Mouse (Mus musculus) cerebellum, adult 9-10 months (tissue): ENCODE data around the gene Slc41a3.

Experiments used
- DNase-seq: peaks from one replicate; pipeline ENCODE4 v3.0.0; 2022

Gene Slc41a3

GRCm38 (mm10) chr6:90604533-90605297, at the start of gene Slc41a3:
Slc41a3 (plus strand) TSS chr6:90604725.
- peak; percentile 93 for DNase-seq

GRCm38 (mm10) chr6:90556534-90557058, 47.9 kb upstream of the Slc41a3 start:
- DNase-seq, result no peak

DNA sequence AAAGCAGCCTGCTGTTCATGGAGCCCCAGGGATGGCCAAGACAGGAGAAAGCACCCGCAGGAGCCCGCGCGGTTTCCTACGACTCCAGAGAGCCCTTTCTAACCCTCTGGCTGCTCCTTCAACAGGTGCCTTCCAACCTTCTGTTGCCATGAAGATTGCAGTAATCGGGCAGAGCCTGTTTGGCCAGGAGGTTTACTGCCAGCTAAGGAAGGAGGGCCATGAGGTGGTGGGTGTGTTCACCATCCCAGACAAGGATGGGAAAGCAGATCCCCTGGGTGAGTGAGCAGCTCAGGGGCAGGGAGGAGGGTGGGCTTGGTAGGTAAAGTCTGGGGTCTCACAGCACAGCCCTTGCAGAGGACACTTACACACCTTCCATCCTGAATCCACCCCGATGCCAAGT, 47.4 kb upstream of the Slc41a3 start:
- DNase-seq, result no peak

- no peak for DNase-seq
Observed at GRCm38 (mm10) chr6:90557829-90558693, 46.5 kb upstream of the Slc41a3 start.

DNA sequence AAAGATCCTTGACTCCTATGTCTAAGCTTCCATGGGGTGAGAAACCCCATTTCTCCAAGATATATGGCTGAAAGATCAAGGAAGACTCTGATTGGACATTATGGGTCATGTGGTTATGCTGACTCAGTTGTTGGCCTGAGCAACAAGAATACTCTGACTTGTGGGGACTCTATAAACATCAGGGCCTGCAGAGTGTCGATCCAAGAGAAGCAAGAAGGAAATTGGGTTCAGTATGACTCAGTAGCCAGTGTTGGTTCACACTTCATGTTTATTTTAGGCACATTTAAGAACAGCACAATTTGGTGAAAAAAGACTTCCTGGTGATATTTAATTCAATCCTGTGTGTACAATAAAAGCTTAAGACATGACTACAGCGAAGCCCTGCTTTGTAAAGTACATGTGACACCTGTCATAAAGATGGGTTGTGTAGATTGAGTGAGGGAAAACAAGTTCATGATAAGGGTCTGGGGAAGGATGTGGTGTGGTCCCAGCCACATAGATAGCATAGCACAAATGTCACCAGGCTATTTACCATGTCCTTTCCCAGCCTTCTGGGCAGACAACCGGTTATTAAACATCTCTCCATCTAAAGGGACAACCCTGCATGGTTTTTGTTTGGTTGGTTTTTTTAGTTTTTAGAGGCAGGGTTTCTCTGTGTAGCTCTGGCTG, 44.0 kb upstream of the Slc41a3 start:
- DNase-seq, result no peak

DNA sequence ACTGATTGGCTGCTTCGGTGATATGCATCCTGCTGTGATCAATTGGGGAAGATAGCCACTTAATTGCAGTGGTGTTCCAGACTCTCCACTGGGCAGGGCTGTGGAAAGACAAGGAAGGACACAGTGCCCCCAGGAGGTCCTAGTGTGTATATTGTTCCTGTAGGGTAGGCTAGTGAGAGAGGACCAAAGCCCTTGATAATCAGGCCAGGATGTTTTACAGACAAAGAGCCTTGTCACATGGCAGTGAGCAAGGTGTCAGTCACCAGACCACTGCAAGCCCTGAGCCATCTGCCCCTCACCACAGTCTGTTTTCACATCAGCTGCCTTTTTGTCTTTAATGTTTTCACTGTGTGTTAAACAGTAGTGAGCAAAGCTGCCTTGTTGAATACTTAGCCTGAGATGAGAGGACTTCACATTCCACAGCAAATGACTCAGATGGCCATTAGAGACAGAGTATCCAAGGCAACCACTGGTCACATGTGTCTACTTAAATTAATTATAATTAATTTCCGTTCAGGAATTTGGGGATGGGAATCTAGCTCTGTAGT, 43.2 kb upstream of the Slc41a3 start:
- DNase-seq, result no peak

GRCm38 (mm10) chr6:90564240-90564639, 40.3 kb upstream of the Slc41a3 start:
- no peak for DNase-seq

GRCm38 (mm10) chr6:90565357-90566215, 38.9 kb upstream of the Slc41a3 start:
- no peak for DNase-seq

GRCm38 (mm10) chr6:90567486-90567885, 37.0 kb upstream of the Slc41a3 start:
- no peak for DNase-seq

DNA sequence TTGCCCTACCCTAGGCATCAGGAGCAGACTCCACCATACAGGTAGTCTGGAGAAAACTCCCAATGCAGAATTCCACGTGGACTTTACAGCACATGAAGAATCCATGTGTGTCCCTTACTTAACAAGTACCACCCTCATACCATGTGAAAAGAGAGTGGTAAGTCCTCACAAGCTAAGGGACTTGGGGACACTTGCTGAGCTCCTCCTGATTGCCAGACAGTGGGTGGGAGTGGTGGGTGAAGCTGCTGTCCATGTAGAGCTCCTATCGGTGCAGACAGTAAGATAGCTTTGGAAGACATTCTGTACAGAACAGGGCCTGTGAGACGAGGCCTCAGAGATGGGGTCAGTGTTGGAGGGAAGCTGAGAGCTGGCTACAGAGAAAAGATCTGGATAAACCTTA, 36.6 kb upstream of the Slc41a3 start:
- DNase-seq, result no peak

GRCm38 (mm10) chr6:90568721-90569120, 35.8 kb upstream of the Slc41a3 start:
- no peak for DNase-seq

- no peak for DNase-seq
Observed at GRCm38 (mm10) chr6:90569736-90570383, 34.7 kb upstream of the Slc41a3 start.

DNA sequence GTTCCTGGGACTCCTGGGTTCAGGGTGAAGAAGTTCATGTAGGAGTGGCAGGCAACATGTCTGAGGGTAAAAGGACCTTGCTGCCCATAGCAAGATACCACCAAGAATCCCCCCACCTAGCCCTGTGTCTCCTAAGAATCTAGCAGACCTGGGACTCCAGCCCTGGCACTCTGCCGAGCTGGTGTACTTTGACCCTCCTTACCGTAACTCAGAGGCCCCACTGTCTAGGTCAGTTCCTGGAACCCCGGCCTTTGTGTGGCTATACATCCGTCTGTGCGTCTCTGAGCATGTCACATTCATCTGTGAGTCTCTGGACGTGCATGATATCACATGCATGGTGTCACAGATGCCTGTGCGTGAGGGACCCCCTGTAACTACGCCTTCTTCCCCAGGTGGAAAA, 34.1 kb upstream of the Slc41a3 start:
- DNase-seq, result no peak

DNA sequence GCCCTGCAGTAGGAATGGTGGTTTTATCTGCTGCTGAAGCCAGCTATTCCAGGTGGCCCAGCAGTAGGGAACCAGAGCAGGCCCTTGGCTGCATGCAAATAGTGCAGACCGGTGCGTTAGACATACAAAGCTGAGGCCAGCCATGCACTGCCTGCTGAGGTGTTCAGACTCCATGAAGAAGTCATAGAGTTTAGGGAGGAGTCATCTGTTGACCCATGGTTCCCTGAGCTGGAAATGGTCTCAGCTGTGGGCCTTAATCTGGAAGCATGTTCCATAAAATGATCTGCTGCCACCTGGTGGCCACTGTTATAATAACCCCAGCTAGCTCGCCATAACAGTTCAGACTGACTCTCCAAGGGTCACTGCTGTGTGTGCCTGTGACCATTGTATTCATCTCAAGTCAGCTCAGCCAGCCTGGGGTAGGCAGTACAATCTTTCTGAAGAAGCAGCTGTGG, 29.2 kb upstream of the Slc41a3 start:
- peak; percentile 88 for DNase-seq

DNA sequence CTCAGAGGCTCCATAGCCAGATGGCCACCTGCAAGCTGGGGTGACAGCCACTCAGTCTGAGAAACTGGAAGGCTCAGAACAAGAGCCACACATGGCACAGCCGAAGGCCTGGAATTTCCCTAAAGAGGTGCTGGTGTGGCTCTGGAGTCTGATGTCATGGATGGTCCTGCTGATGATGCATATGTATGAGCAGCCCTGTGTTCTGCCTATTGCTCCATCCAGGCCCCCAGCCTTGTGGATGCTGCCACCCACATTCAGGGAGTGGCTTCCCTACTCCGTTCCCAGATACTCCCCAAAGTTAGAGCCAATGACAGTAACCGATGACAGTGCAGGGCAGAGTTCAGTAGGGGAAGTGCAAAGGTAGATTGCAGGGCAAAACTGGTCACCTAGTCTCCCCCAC, 26.4 kb upstream of the Slc41a3 start:
- DNase-seq, result no peak

DNA sequence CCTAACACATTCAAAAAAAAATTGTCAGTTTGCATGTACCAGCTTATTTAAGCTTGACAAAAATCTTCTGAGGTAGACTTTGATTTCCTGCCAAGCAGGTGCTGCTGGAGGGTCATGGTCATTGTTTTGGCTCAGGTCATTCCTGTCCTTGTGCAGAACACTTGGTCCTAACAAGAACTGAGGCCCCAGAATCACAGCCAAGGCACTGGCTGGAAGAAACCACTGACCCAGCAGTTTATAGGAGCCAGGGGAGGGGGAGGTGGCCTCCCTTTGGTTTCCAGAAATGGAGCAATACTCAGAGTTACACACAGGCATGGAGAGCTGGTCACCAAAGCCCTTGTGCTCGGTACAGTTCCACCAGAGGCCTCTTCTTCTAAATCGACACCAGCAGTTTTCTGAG, 22.2 kb upstream of the Slc41a3 start:
- no peak for DNase-seq

DNA sequence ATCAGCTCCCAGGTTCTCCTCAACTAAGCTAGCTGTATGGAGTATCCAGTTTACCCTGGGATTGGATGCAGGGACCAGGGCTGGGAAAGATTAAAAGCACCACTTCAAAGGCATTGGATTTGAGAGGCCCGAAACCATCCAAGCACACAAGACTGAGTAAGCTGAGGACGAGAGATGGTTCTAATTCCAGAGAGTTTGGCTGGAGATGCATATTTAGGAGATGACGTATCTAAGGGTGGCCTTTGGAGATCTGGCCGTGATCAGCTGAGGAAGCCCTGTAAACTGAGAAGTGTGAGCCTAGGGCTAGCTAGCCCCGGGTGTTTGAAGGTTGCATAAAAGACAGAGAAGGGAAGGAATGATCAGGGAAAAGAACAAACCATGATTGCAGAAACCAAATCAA, 16.4 kb upstream of the Slc41a3 start:
- no peak for DNase-seq

- DNase-seq, result no peak
Observed at GRCm38 (mm10) chr6:90590707-90591106, 13.8 kb upstream of the Slc41a3 start.

GRCm38 (mm10) chr6:90594972-90595371, 9.6 kb upstream of the Slc41a3 start:
- DNase-seq, result no peak

- no peak for DNase-seq
Observed at GRCm38 (mm10) chr6:90597060-90597459, 7.5 kb upstream of the Slc41a3 start.

DNA sequence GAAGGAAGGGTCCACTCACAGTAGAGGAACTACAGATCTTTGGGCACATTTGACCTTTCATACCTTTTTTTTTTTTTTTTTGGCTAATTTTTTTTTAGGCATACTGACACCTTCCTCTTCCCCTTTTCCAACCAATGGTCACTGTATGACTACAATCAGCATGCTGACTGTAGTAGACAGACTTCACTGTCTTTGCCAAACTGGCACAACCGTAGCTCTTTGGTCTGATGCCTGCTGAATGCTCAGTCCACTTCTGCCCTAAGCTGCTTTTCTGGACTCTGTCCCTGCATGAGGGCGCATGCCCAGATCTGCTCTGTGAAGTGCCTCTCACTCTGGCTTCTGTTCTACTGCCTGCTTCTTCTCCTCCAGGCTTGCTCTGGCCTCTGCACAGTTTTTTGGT, 6.9 kb upstream of the Slc41a3 start:
- peak; percentile 88 for DNase-seq
